12 mouse cellular contexts compared by ENCODE assay signal in genomic region chrX:158652226-158652625, GRCm38 (mm10).
A peak's percentile ranks its signal among the peaks of the same experiment; 100 is the strongest.
DNase-seq lines count a peak whose midpoint lies in the region; ATAC-seq and TF ChIP-seq lines count a peak whose summit lies in the region.
"Had no signal": no experiment of that assay in that cellular context is flagged by ENCODE, and none has a peak within 500 bp of the region (broad histone marks: within the 10 kb centered on the region; RNA-seq: fewer than 3 reads in every experiment).

No protein-coding gene starts in this region.

- no peak overlapping the region for H3K27ac ChIP-seq in kidney, adult 2 months (ENCODE audit: insufficient read depth, low read depth, low read length)
- no peak overlapping the region for H3K27ac ChIP-seq in kidney, embryonic 15.5 days
- H3K27ac ChIP-seq in midbrain, postnatal 0 days (ENCODE audit: low read depth, low read length) = no peak overlapping the region
- H3K27ac ChIP-seq: heart, embryonic 13.5 days; liver, embryonic 15.5 days had no signal

- 50% methylated on average over 4 of the region's 4 CpGs for WGBS in kidney, adult 2 months
- 73% methylated on average over 4 of the region's 4 CpGs for WGBS in kidney, embryonic 15.5 days
- 64% methylated on average over 4 of the region's 4 CpGs for WGBS in midbrain, postnatal 0 days

- H3K4me3 ChIP-seq in kidney, adult 2 months (ENCODE audit: insufficient read depth, low read depth, low read length) = no peak overlapping the region
- no peak overlapping the region for H3K4me3 ChIP-seq in kidney, embryonic 15.5 days (replicated peaks)
- H3K4me3 ChIP-seq in midbrain, postnatal 0 days (ENCODE audit: low read depth, low read length) = no peak overlapping the region
- H3K4me3 ChIP-seq: heart, embryonic 13.5 days; liver, embryonic 15.5 days had no signal

- H3K4me1 ChIP-seq in kidney, adult 2 months (ENCODE audit: control insufficient read depth, insufficient read depth, low read length) = no peaks in the 10 kb centered on the region
- H3K4me1 ChIP-seq in kidney, embryonic 15.5 days = no peaks in the 10 kb centered on the region
- no peaks in the 10 kb centered on the region for H3K4me1 ChIP-seq in midbrain, postnatal 0 days (ENCODE audit: insufficient read depth, low read length)
- H3K4me1 ChIP-seq: heart, embryonic 13.5 days; liver, embryonic 15.5 days had no signal

- ATAC-seq in kidney, embryonic 15.5 days (replicated peaks; ENCODE audit: low FRiP score) = no peak
- ATAC-seq in midbrain, postnatal 0 days (ENCODE audit: low FRiP score) = no peak
- ATAC-seq in erythroblast, adult 5-6 weeks (replicated peaks; ENCODE audit: low FRiP score, poor library complexity, severe bottlenecking) = no peak
- ATAC-seq: inflammation-experienced regulatory T-cells, adult 6 months had no signal

- DNase-seq in kidney, adult 2 months = peak; percentile 0
- DNase-seq in adrenal gland, postnatal 36 days = peak; percentile 4
- DNase-seq in cerebellum, adult 9-10 months = peak; percentile 88
- DNase-seq in midbrain, postnatal 0 days (ENCODE audit: low spot score) = peak; percentile 68
- no peak for DNase-seq in ovary, postnatal 10 days (ENCODE audit: low spot score)
- DNase-seq: gastrocnemius, postnatal 10 days; thymus, postnatal 14 days had no signal

- no peaks in the 10 kb centered on the region for H3K36me3 ChIP-seq in kidney, adult 2 months (ENCODE audit: control insufficient read depth, insufficient read depth, low read length)
- H3K36me3 ChIP-seq in kidney, embryonic 15.5 days = no peaks in the 10 kb centered on the region
- no peaks in the 10 kb centered on the region for H3K36me3 ChIP-seq in midbrain, postnatal 0 days (ENCODE audit: insufficient read depth, low read length)
- H3K36me3 ChIP-seq: heart, embryonic 13.5 days; liver, embryonic 15.5 days had no signal

- no peak overlapping the region for H3K9ac ChIP-seq in kidney, embryonic 15.5 days
- no peak overlapping the region for H3K9ac ChIP-seq in midbrain, postnatal 0 days (replicated peaks; ENCODE audit: low read length, poor library complexity, severe bottlenecking)
- H3K9ac ChIP-seq: heart, embryonic 13.5 days; liver, embryonic 15.5 days had no signal

- no peak for TF ChIP-seq POLR2A in kidney, adult 2 months (IDR thresholded peaks at IDR 0.05; ENCODE audit: low read depth, low read length)

- H3K27me3 ChIP-seq in kidney, adult 2 months (replicated peaks; ENCODE audit: control insufficient read depth, insufficient read depth, low read length) = no peaks in the 10 kb centered on the region
- H3K27me3 ChIP-seq in kidney, embryonic 15.5 days = peaks cover 4% of the 10 kb centered on the region; the same call in 1 of the 2 replicates
- no peaks in the 10 kb centered on the region for H3K27me3 ChIP-seq in midbrain, postnatal 0 days (ENCODE audit: insufficient read depth, low read length)
- H3K27me3 ChIP-seq: heart, embryonic 13.5 days; liver, embryonic 15.5 days had no signal

- no peaks in the 10 kb centered on the region for H3K9me3 ChIP-seq in kidney, embryonic 15.5 days (replicated peaks)
- no peaks in the 10 kb centered on the region for H3K9me3 ChIP-seq in midbrain, postnatal 0 days (ENCODE audit: low read length)
- H3K9me3 ChIP-seq: heart, embryonic 13.5 days; liver, embryonic 15.5 days had no signal

- no peak for TF ChIP-seq CTCF in kidney, adult 2 months (conservative IDR thresholded peaks at IDR 0.05; ENCODE audit: insufficient read depth, insufficient read length, low read depth, low read length)
- TF ChIP-seq CTCF in midbrain, postnatal 0 days (IDR thresholded peaks at IDR 0.05) = no peak

- no peak overlapping the region for H3K4me2 ChIP-seq in kidney, embryonic 15.5 days
- H3K4me2 ChIP-seq in midbrain, postnatal 0 days (ENCODE audit: low read depth, low read length, poor library complexity, severe bottlenecking) = no peak overlapping the region
- H3K4me2 ChIP-seq: heart, embryonic 13.5 days; liver, embryonic 15.5 days had no signal
